Mouse (Mus musculus) cerebellum, adult 2 months (tissue): ENCODE results near the gene Arhgap15. TPM values are rescaled to one million over a fixed set of nuclear protein-coding genes. Genes with fewer than 3 reads are reported as not detected.

Experiments
- DNase-seq, 2 experiments: peaks; one replicate each; pipeline ENCODE4 v3.0.0; 2021
- H3K27ac ChIP-seq: fragments of 200-500 bp; 2 replicates; pipeline ENCODE4 v1.5.1; 2012; ENCODE audit warnings: low read length, control low read depth, inconsistent platforms; ENCODE audit not compliant: insufficient read depth
- H3K27me3 ChIP-seq: fragments of 200-500 bp; 2 replicates; pipeline ENCODE4 v1.6.1; 2012; ENCODE audit warnings: inconsistent platforms, mild to moderate bottlenecking, low read length, moderate library complexity; ENCODE audit not compliant: control insufficient read depth, insufficient read depth
- H3K4me1 ChIP-seq: fragments of 200-500 bp; 2 replicates; pipeline ENCODE4 v1.6.1; 2011; ENCODE audit warnings: low read length; ENCODE audit not compliant: control insufficient read depth, insufficient read depth
- H3K4me3 ChIP-seq: fragments of 200-500 bp; replicated peaks from 2 replicates; pipeline ENCODE3; 2011; ENCODE audit warnings: mild to moderate bottlenecking, low read depth, low read length, control low read depth; ENCODE audit not compliant: insufficient read depth
- CTCF ChIP-seq: fragments of 200-500 bp; IDR thresholded peaks from 2 replicates; pipeline ENCODE4 v1.5.1; 2011; ENCODE audit warnings: low read depth, mild to moderate bottlenecking, control low read depth, low read length, moderate library complexity, borderline replicate concordance; ENCODE audit not compliant: insufficient read depth
- POLR2A ChIP-seq: fragments of 200-500 bp; IDR thresholded peaks from 2 replicates; pipeline ENCODE4 v1.6.1; 2011; ENCODE audit warnings: low read length, control low read depth, borderline replicate concordance; ENCODE audit not compliant: insufficient read depth
- WGBS: fragments of 180-500 bp; shearing (Covaris S2); methylation state at CpG from one replicate; pipeline ENCODE4 v1.1.7; 2018; 5-methylcytosine and 5-hydroxymethylcytosine counted together
- polyA plus RNA-seq: library from polyadenylated mRNA; depleted of rRNA; stranded (reverse); fragments of >200 nt; gene quantifications from 2 replicates; pipeline ENCODE4 v1.2.3, GENCODE M21; 2012

Arhgap15 gene
- polyA plus RNA-seq, 1 experiment: 2.3 TPM

DNA sequence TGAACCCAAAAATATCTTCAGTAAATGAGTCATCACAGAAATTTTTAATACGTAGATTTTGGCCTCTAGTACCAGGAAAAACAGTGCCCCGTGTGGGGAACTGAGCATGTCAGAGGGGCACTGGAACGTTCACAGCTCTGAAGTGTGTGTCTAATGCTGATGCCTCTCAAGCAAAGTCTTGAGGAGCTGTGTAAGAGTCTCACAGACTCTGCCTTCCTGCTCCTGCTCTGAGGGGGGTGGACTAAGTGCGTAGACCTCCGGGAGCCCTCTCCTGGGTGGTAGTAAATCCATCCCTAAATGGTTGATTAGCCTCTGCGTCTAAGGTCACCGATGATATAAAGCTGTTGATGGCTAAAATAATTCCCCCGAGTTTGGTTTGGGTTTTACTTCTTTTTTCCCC, 39.9 kb downstream of the Arhgap15 start:
- TF ChIP-seq CTCF (no peak), POLR2A (no peak)
- Histone ChIP-seq H3K27ac (no peak overlapping the region), H3K4me1 (no peaks in the 10 kb centered on the region), H3K27me3 (no peaks in the 10 kb centered on the region; the same call in 1 of the 2 replicates), H3K4me3 (no peak overlapping the region)
- WGBS: 45% methylated on average over 8 of the region's 8 CpGs
- DNase-seq: no peak

GRCm38 (mm10) chr2:43790049-43790693, 41.5 kb downstream of the Arhgap15 start:
- Histone ChIP-seq H3K4me1 (no peaks in the 10 kb centered on the region), H3K4me3 (no peak overlapping the region), H3K27ac (no peak overlapping the region), H3K27me3 (no peaks in the 10 kb centered on the region; the same call in 1 of the 2 replicates)
- no peak for DNase-seq
- 71% methylated on average over 6 of the region's 6 CpGs for WGBS
- TF ChIP-seq CTCF (no peak), POLR2A (no peak)

- Histone ChIP-seq H3K4me1 (no peaks in the 10 kb centered on the region), H3K27me3 (no peaks in the 10 kb centered on the region), H3K27ac (no peak overlapping the region), H3K4me3 (no peak overlapping the region)
- TF ChIP-seq POLR2A (no peak), CTCF (no peak)
- 84% methylated on average over 6 of the region's 6 CpGs for WGBS
- DNase-seq: no peak
These were observed 43.0 kb downstream of the Arhgap15 start for GRCm38 (mm10) chr2:43791575-43791974.

GRCm38 (mm10) chr2:43793105-43793504, 44.5 kb downstream of the Arhgap15 start:
- no peak for DNase-seq
- Histone ChIP-seq H3K27me3 (no peaks in the 10 kb centered on the region), H3K4me3 (no peak overlapping the region), H3K27ac (no peak overlapping the region), H3K4me1 (no peaks in the 10 kb centered on the region)
- WGBS: 96% methylated on average over 3 of the region's 3 CpGs
- TF ChIP-seq CTCF (no peak), POLR2A (no peak)

DNA sequence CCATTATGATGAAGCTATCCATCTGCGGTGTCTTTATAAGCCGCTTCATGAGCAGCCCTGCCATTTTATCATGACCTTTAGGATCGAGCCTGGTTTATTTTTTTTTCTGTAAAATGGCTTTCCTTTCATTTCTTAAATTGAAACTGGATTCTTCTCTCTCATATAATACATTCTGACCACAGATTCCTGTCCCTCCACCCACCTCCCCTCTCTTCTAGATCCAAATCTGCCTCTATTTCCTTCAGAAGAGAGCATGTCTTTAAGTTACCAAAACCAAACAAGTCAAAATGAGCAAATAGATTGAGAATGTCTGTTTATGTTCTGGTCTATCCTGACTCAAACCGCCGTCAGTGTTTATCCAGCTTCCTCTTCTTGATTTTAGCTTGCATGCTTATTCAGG, 46.1 kb downstream of the Arhgap15 start:
- H3K4me3 ChIP-seq: no peak overlapping the region
- DNase-seq: no peak
- WGBS: 91% methylated on average over 5 of the region's 5 CpGs
- no peak overlapping the region for H3K27ac ChIP-seq
- no peaks in the 10 kb centered on the region for H3K27me3 ChIP-seq
- H3K4me1 ChIP-seq: no peaks in the 10 kb centered on the region
- TF ChIP-seq POLR2A (no peak), CTCF (no peak)

GRCm38 (mm10) chr2:43796448-43796847, 47.8 kb downstream of the Arhgap15 start:
- Histone ChIP-seq H3K4me1 (no peaks in the 10 kb centered on the region), H3K4me3 (no peak overlapping the region), H3K27me3 (no peaks in the 10 kb centered on the region), H3K27ac (no peak overlapping the region)
- DNase-seq: no peak
- TF ChIP-seq CTCF: no peak
- WGBS: 95% methylated on average over 4 of the region's 4 CpGs

- no peak overlapping the region for H3K4me3 ChIP-seq
- no peak overlapping the region for H3K27ac ChIP-seq
- peak in 1 of 2 experiments; percentile 6 for DNase-seq
- H3K4me1 ChIP-seq: no peaks in the 10 kb centered on the region
- WGBS: 39% methylated on average over 4 of the region's 4 CpGs
- no peak for TF ChIP-seq CTCF
- H3K27me3 ChIP-seq: no peaks in the 10 kb centered on the region
These were observed 57.5 kb downstream of the Arhgap15 start for GRCm38 (mm10) chr2:43805960-43806744.

DNA sequence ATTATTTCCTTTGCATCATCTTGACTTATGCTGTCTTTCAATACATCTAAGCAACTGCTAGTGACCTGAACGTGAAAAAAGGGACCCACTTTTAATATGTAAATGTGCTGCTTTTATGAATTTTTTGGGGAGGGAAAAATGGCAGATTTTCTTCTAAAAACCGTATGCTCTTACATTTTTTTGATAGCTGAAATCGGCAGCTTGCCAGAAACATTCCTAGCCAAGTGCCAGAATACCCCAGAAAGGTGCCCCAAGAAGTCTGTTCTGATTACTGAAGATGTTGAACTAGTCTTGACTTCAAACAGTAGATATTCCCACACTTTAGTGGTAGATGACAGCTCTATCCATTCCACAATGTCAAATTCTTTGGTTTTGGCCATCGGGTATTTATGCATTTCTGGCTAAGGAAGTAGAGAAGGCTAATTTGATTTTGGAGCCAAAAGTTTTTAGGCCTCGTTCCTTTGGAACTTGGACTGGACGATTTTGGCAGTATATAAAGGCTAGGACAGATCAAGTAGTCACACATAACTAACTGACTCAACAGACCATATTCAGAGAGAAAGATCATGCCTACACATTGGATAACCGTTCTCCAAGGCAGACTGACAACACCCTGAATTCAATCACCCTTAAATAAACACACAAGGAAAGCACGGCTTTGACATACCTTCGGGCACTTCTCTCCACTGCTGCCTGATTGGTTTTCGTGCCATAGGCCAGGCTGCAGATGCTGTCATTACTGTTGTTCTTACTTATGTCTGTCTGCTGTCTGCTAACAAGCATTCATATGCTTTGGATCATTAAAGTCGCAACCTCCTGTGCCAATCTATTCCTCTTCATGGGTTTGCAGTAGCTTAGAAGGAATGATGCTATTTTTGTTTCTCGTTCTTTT, 67.5 kb downstream of the Arhgap15 start:
- DNase-seq: no peak
- no peak for TF ChIP-seq CTCF
- no peak for TF ChIP-seq POLR2A
- H3K4me1 ChIP-seq: peaks cover 6% of the 10 kb centered on the region; the same call in 1 of the 2 replicates
- WGBS: 61% methylated on average over 12 of the region's 12 CpGs
- no peak overlapping the region for H3K4me3 ChIP-seq
- H3K27ac ChIP-seq: no peak overlapping the region
- H3K27me3 ChIP-seq: no peaks in the 10 kb centered on the region
